In genomic region chr4:102591798-102592197, GRCm38 (mm10) we compare ENCODE assay signal across 11 mouse cellular contexts.
DNase-seq lines count a peak whose midpoint lies in the region; ATAC-seq and TF ChIP-seq lines count a peak whose summit lies in the region.
"Had no signal": no experiment of that assay in that cellular context is flagged by ENCODE, and none has a peak within 500 bp of the region (broad histone marks: within the 10 kb centered on the region; RNA-seq: fewer than 3 reads in every experiment).

No protein-coding gene starts in this region.

- peak; percentile 54; the same call in 1 of the 2 replicates for ATAC-seq in hindbrain, embryonic 16.5 days
- no peak for ATAC-seq in neural tube, embryonic 13.5 days (ENCODE audit: low read depth)

- H3K9ac ChIP-seq in hindbrain, embryonic 16.5 days (ENCODE audit: low read depth, low read length) = peak overlapping the region; percentile 54
- peak overlapping the region; percentile 50 for H3K9ac ChIP-seq in neural tube, embryonic 13.5 days
- H3K9ac ChIP-seq: embryonic facial prominence, embryonic 13.5 days had no signal

- WGBS in cerebellum, adult 2 months = 34% methylated on average over 4 of the region's 4 CpGs
- WGBS in hindbrain, embryonic 16.5 days = 18% methylated on average over 4 of the region's 4 CpGs
- WGBS in neural tube, embryonic 13.5 days = 45% methylated on average over 4 of the region's 4 CpGs

- no peaks in the 10 kb centered on the region for H3K27me3 ChIP-seq in cerebellum, adult 2 months (ENCODE audit: control insufficient read depth, insufficient read depth, low read length)
- no peaks in the 10 kb centered on the region for H3K27me3 ChIP-seq in hindbrain, embryonic 16.5 days (replicated peaks; ENCODE audit: control insufficient read depth, insufficient read depth, low read length)
- no peaks in the 10 kb centered on the region for H3K27me3 ChIP-seq in neural tube, embryonic 13.5 days
- H3K27me3 ChIP-seq: embryonic facial prominence, embryonic 13.5 days had no signal

- H3K36me3 ChIP-seq in hindbrain, embryonic 16.5 days (ENCODE audit: control insufficient read depth, insufficient read depth, low read length) = no peaks in the 10 kb centered on the region
- H3K36me3 ChIP-seq in neural tube, embryonic 13.5 days = peaks cover 10% of the 10 kb centered on the region; the same call in 1 of the 2 replicates

- H3K4me1 ChIP-seq in cerebellum, adult 2 months (ENCODE audit: control insufficient read depth, insufficient read depth, low read length) = peaks cover 12% of the 10 kb centered on the region
- H3K4me1 ChIP-seq in hindbrain, embryonic 16.5 days (ENCODE audit: control insufficient read depth, insufficient read depth, low read depth, low read length) = peaks cover 27% of the 10 kb centered on the region
- peaks cover 41% of the 10 kb centered on the region for H3K4me1 ChIP-seq in neural tube, embryonic 13.5 days (replicated peaks)

- H3K4me2 ChIP-seq in hindbrain, embryonic 16.5 days (ENCODE audit: low read length) = peak overlapping the region; percentile 44
- H3K4me2 ChIP-seq in neural tube, embryonic 13.5 days = peak overlapping the region; percentile 34
- H3K4me2 ChIP-seq: embryonic facial prominence, embryonic 13.5 days had no signal

- no peak overlapping the region for H3K4me3 ChIP-seq in cerebellum, adult 2 months (replicated peaks; ENCODE audit: insufficient read depth, low read depth, low read length)
- peak overlapping the region; percentile 11; the same call in 1 of the 2 replicates for H3K4me3 ChIP-seq in hindbrain, embryonic 16.5 days (ENCODE audit: low read length)
- H3K4me3 ChIP-seq in neural tube, embryonic 13.5 days = peak overlapping the region; percentile 17
- H3K4me3 ChIP-seq: embryonic facial prominence, embryonic 13.5 days had no signal

- 0 out of 2 replicates have a peak overlapping the region, but pooled peaks have one; percentile 40 for H3K27ac ChIP-seq in cerebellum, adult 2 months (ENCODE audit: insufficient read depth, low read length)
- peak overlapping the region; percentile 63 for H3K27ac ChIP-seq in hindbrain, embryonic 16.5 days (ENCODE audit: low read depth, low read length)
- peak overlapping the region; percentile 47 for H3K27ac ChIP-seq in neural tube, embryonic 13.5 days (replicated peaks)
- H3K27ac ChIP-seq: embryonic facial prominence, embryonic 13.5 days; macrophage had no signal

- no peak for DNase-seq in cerebellum, adult 2 months
- DNase-seq in cerebellum, adult 9-11 months = no peak
- peak; percentile 1 for DNase-seq in CD4-positive helper T cell, adult 2 months (ENCODE audit: low read depth, low spot score)
- no peak for DNase-seq in c-Kit-positive CD71-positive TER-119-positive erythroid progenitor cells, embryonic 14.5 days (ENCODE audit: low spot score)
- no peak for DNase-seq in natural killer cell, adult 2 months (ENCODE audit: low spot score in 2 of 2)
- DNase-seq in urinary bladder, postnatal 36 days (ENCODE audit: low spot score in 2 of 2) = no peak
- DNase-seq: gastrocnemius, postnatal 36 days had no signal

- TF ChIP-seq POLR2A in cerebellum, adult 2 months (IDR thresholded peaks at IDR 0.05; ENCODE audit: borderline replicate concordance, insufficient read depth, low read length) = no peak

- H3K9me3 ChIP-seq in hindbrain, embryonic 16.5 days (ENCODE audit: control insufficient read depth, low read length) = no peaks in the 10 kb centered on the region
- no peaks in the 10 kb centered on the region for H3K9me3 ChIP-seq in neural tube, embryonic 13.5 days
- H3K9me3 ChIP-seq: embryonic facial prominence, embryonic 13.5 days had no signal

- TF ChIP-seq CTCF in cerebellum, adult 2 months (IDR thresholded peaks at IDR 0.05; ENCODE audit: borderline replicate concordance, insufficient read depth, low read depth, low read length) = no peak
